Mouse (Mus musculus): ENCODE data around the gene Olfm2. TPM values are rescaled to one million over a fixed set of nuclear protein-coding genes. Genes with fewer than 3 reads are reported as not detected.
A peak's percentile ranks its signal among the peaks of the same experiment; 100 is the strongest.

Gene Olfm2
- total RNA-seq, 2 experiments from 2014 or later: 0.50 to 1.2 TPM

- no peak for DNase-seq
- intact Hi-C loops (cut with DNase I): no loop called here
Measured at GRCm38 (mm10) chr9:20748540-20748939, 2.4 kb upstream of the Olfm2 start.

- DNase-seq: no peak
- intact Hi-C loops (cut with DNase I): no loop called here
Measured at GRCm38 (mm10) chr9:20747682-20748081, 1.5 kb upstream of the Olfm2 start.

DNA sequence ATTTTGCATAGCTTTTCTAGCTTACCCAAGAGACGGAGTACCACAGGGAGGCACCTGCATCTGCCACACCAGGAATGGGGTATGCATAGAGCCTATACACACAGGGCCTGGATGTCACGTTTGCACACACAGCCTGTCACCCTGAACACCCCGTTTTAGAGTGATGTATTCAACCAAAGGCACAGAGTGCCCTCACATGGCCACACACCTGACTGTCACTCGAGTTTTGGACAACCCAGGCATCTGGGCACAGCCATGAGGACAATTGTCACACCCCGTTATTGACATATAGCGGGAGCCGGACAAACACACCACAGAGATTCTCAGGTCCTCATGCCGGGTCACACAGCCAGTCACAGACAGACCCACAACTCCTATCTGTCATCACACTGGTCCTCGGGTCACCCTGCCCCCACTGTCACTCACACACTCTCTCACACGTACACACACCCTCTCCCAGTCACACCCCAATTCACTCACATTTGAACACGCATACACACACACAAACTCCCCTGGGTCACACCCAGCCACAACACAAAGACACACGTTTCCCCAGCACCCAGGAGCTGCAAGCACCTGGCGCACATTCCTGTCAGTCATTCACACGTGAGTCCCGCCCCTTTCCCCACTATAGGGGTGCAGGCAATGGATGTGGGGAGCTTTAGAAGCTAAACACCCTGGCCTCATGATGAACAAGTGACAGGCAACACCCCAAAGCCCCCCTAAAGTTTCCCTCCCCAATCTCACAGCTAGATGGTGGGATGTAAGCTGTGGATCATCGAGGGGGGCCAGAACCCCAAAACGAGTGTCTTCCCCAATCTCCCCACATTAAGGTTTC lies 801 bp downstream of the Olfm2 start:
- intact Hi-C loops (cut with DNase I): no loop called here
- no peak for DNase-seq

- intact Hi-C loops (cut with DNase I): no loop called here
- peak in 1 of 2 experiments; percentile 36 for DNase-seq
Measured at GRCm38 (mm10) chr9:20743946-20744738, 2.0 kb downstream of the Olfm2 start.

GRCm38 (mm10) chr9:20740407-20740806 lies 5.7 kb downstream of the Olfm2 start:
- peak; percentile 83 to 93 for DNase-seq
- intact Hi-C loops (cut with DNase I): loop anchor here (1.0 kb wide), 2 partner anchors 64 to 91 kb away; no protein-coding TSS in a partner anchor

GRCm38 (mm10) chr9:20738251-20738999 lies 7.7 kb downstream of the Olfm2 start:
- intact Hi-C loops (cut with DNase I): loop anchor here (10.0 kb wide), 1 partner anchor 274 kb away; the partner anchor contains the start of gene Zfp26
- DNase-seq: no peak

DNA sequence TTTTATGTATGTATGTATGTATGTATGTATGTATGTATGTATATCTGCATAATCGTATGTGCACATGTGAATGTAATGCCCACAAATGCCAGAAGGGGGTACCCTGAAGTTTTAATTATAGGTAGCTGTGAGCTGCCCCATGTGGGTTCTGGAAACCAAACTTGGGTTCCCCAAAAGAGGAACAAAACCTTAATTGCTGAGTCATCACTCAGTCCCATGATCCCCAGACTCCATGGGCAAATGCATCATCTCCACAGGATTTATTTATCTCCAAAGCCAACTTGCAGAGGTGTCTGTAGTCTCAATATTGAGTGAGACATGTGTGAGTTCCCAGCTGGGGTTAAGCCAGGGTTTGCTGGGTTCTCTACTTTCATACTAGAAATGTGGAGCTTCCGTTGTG lies 8.9 kb downstream of the Olfm2 start:
- intact Hi-C loops (cut with DNase I): loop anchor here (10.0 kb wide), 1 partner anchor 272 kb away; the partner anchor contains the start of gene Zfp26
- DNase-seq: no peak

DNA sequence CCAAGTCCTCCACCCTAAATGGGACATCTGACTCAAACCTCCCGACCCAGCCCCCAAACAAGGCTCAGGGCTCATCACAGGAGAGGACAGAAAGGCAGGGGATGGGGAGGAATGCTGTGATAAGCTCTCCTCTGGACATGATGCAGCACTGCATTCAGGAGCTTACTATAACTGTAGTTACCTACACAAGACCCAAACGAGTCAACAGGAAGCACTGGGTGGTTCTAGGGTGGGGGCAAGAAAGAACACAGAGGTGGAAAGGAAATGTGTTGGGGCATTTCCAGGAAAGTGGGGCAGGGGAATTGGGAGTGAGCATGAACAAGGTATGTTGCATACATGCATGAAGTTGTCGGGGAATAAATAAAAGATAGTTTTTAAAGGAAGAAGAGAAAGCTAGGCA lies 11.5 kb downstream of the Olfm2 start:
- intact Hi-C loops (cut with DNase I): loop anchor here (10.0 kb wide), 1 partner anchor 270 kb away; the partner anchor contains the start of gene Zfp26
- DNase-seq: no peak

DNA sequence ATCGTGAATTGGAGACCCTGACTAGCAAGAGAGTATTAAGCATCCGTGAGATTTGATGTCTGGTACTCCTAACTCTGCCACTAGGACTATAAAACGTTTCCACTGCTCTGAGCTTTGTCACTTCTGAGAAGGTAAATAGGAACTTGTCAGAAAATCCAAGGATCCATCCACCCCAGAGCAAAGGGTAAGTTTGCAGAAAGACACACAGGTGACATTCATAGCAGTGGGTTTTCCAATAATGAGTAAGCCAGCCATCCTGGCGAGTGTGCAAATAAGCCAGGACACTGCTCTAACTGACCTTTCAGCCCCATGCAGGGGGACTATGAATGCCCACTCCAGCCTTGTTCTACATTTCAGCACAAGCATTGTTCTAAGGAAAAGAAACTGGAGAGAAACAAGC lies 14.4 kb downstream of the Olfm2 start:
- DNase-seq: no peak
- intact Hi-C loops (cut with DNase I): loop anchor here (10.0 kb wide), 1 partner anchor 267 kb away; the partner anchor contains the start of gene Zfp26

DNA sequence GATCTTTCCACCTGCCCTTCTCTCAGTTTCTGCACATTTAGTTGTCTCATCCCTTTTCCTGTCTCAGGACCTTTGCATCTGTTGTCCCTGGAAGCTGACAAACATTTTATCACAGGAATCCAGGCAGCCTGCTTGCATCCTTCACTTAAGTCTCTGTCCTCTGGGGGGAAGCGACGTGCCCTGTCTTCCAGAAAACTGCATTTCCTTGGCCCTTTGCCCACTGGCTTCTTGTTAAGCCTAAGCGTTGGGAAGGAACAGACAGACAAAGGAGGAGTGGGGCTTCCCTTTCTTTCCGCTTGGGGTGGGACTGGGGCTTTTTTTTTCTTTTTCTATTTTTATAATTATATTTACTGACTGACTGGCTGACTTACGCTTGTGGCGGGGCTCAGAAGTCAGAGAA lies 16.7 kb downstream of the Olfm2 start:
- intact Hi-C loops (cut with DNase I): no loop called here
- DNase-seq: no peak

GRCm38 (mm10) chr9:20727601-20728113 lies 18.5 kb downstream of the Olfm2 start:
- DNase-seq: peak; percentile 58 to 63
- intact Hi-C loops (cut with DNase I): loop anchor here (1.0 kb wide), 1 partner anchor 65 kb away; no protein-coding TSS in a partner anchor

- intact Hi-C loops (cut with DNase I): loop anchor here (1.0 kb wide), 1 partner anchor 65 kb away; no protein-coding TSS in a partner anchor
- no peak for DNase-seq
Measured at GRCm38 (mm10) chr9:20726859-20727600, 19.1 kb downstream of the Olfm2 start.

DNA sequence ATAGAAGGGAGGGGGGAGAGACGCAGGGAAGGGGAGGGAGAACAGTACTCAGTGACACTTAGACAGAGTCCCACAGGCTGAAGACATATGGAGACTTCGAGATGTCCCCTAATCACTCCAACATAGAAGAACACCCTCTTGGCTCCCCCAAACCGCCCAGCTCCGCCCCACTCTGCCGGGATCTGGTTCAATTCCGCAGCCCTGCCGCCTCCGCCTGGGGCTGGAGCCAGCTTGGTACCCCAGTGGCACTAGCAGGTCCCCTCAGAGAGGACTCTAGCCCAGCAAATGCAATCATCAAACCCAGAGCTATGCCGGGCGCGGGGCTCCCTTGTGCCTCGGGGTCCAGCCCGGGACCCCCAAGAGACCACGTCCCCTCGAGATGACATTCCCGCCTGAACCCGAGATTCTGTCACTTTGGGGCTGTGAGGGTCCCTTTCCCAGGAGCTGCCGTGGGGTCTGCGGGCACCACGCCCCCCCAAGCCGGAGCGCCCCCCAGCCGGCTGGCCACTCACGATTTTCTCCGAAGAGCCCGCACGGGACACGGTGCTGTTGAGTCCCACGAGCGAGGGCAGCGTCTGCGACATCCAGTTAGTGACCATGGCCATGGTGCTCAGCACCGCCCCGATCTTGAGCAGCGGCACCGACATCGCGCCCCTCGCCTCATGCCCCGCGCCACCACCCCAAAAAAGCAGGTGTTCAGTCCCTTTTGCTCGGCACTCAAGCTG lies 19.9 kb downstream of the Olfm2 start:
- DNase-seq: no peak
- intact Hi-C loops (cut with DNase I): no loop called here

DNA sequence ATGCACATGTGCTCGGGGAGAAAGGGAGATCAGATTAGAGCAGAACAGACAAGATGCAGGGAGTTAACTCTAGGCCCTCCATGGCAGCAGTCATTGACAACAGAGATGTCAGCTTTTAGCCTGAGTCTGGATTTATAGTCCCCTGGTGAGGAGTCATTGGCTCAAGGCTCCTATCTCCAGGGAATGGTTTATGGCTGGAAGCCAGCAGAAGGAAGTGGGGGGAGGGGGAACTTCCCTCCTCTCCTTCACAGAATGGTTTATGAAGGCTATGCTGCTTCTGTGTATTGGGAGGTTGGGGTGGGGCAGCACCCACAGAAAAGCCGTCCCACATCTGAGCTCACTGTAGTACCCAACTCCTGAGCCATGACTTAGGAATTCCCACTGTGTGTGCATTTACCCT lies 24.6 kb downstream of the Olfm2 start:
- intact Hi-C loops (cut with DNase I): no loop called here
- no peak for DNase-seq

GRCm38 (mm10) chr9:20715332-20715731 lies 30.8 kb downstream of the Olfm2 start:
- intact Hi-C loops (cut with DNase I): no loop called here
- DNase-seq: no peak

- DNase-seq: no peak
- intact Hi-C loops (cut with DNase I): no loop called here
Measured at GRCm38 (mm10) chr9:20713478-20713987, 32.6 kb downstream of the Olfm2 start.

DNA sequence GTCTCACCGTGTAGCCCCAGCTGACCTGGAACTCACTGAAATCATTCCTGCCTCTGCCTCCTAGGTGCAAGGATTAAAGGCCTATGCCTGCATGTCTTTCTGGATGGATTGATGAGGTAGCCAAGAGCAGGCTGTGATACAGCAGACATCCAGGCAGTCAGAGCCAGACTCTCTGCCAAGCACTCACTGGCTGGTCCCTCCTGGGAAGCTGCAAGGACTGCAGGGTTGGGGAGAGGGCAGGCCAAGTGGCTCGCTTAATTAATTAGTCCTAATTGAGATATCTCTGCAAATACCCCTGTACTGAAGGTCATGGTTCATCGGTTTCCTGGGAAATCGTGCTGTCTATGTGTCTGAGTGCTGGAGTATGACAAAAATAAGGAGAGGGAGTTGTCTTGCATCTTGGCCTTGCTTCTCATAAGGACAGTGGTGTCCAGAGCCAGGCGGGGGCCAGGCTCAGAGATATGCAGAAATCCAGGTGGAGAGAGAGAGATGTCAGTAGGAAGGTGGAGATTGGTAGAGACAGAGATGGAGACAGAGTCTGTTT lies 33.1 kb downstream of the Olfm2 start:
- no peak for DNase-seq
- intact Hi-C loops (cut with DNase I): no loop called here

GRCm38 (mm10) chr9:20710471-20710870 lies 35.7 kb downstream of the Olfm2 start:
- no peak for DNase-seq
- intact Hi-C loops (cut with DNase I): no loop called here

DNA sequence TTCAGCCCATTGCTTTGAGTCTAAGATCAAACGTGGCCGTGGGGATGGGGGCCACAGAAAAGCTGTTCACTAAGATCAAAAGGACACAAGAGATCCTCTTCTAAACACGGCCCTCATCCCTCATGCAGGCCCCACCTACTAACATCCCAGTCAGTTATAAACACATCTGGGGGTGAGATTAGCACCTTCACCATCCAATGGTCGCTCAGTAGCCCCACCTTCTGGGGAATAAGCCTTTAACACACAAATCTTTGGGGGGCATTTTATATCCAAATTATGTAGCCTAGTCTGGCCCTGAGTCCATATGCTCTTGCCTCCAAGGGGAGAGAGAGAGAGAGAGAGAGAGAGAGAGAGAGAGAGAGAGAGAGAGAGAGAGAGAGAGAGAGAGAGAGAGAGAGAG lies 40.2 kb downstream of the Olfm2 start:
- intact Hi-C loops (cut with DNase I): no loop called here
- DNase-seq: no peak
